Mouse (Mus musculus): ENCODE results near the gene Akp3.

DNA sequence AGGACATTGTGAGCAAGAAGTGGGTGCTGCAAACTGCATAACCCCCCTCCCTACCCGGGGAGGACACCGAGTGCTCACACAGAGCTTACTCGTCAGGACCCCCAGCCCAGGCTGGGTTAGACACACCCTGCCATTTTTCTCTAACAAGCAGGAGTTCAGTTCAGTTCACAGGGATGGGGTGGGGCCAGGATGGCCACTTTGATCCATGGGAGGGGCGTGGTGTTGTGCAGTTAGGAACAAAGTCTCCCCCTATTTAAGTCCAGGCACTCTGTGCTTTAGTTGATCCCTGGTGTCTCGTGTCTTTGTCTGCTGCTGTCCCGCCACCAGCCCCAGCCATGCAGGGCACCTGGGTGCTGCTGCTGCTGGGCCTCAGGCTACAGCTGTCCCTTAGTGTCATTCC is at the start of gene Akp3:
- TF ChIP-seq POLR2AphosphoS5 (IDR thresholded peaks at IDR 0.05; ENCODE audit: insufficient replicate concordance, low read depth, low read length) (no peak), TAL1 (conservative IDR thresholded peaks at IDR 0.05; ENCODE audit: low read depth, low read length) (no peak)

Data from G1E (cell line).